Mouse (Mus musculus) G1E (cell line): Measurements from ENCODE around the gene Insl3.

Experiments used
- CTCF ChIP-seq: IDR thresholded peaks from 2 replicates; pipeline ENCODE4 v1.5.1; 2012; ENCODE audit warnings: low read depth, low read length, inconsistent platforms, mixed read lengths
- TAL1 ChIP-seq: conservative IDR thresholded peaks from 2 replicates; pipeline ENCODE4 v1.6.1; 2012; ENCODE audit warnings: low read depth, low read length, inconsistent platforms, mixed read lengths

DNA sequence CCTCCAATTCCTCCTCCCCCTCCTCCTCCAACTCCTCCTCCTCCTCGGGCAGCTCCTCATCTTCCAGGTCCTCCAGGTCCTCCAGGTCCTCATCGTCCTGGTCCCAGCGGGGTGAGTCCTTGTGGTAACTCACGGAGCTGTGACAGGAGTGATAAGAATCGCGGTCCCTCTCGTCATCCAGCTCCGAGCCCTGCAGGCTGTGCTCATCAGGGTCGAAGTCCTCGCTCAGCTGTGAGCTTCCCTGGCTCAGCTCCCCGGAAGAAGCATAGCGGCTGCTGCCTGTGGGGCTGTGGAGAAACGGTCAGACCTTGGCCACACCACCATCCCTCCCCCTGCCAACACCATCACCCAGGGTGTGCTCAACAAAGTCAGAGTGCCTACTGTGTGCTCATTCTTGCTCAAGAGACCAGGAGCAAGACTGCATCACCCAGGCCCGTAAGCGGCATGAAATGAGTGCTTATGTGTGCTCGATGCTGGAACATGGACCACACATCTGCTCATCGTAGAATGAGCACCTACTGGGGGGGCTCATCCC lies 30.4 kb upstream of the Insl3 start:
- TF ChIP-seq CTCF: no peak
- TF ChIP-seq TAL1: no peak
